Mouse (Mus musculus) liver, adult 2 months (tissue): ENCODE measurements at regions not wholly inside any gene's neighbourhood (a gene's known extent, or its start where the extent isn't known, plus 50 kb on each side); places are given as distances from the start of the nearest gene placed in this dataset.

Experiments used
- CTCF ChIP-seq: fragments of 200-500 bp; IDR thresholded peaks from 2 replicates; pipeline ENCODE4 v1.5.1; 2011; ENCODE audit warnings: low read depth, low read length, control low read depth
- POLR2A ChIP-seq: fragments of 200-500 bp; IDR thresholded peaks from 2 replicates; pipeline ENCODE4 v1.6.1; 2011; ENCODE audit warnings: low read length, control low read depth; ENCODE audit not compliant: insufficient read depth; ENCODE audit errors: extremely low read depth

DNA sequence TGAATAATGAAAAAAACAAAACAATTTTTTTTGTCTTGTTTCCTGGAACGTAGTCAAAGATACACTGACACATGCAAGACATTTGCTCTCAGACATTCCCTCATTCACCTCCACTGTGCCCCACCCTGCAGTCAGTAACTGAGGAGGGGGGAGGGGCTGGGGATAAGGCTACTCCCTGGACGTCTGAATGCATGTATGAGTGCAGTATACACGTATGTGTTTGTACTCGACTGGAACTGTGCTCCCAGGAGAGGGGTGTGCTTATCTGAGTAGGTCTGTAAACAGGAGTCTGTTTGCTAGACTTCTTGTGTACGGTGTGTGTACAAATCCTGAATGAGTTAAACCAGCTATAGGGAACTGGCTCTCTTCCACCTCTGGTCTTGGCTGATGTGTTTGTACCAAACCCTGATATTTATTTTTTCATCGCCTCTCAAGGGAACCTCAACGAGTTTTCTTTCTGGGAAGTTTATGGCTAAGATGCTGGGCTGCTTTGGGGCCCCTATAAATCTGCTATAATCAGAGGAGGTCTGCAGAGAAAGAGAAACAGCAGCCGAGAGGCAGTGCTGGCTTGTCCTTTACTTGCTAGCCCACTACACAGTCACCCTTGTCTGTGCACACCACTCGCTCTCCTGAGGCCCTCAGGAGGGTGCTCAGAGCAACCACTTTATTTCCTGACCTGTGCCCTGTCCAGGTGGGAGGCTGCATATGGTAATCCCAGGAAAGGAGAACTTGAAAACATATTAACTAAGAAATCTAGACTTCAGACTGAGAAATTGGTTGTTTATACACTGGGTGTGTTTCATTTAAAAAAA, 61.2 kb upstream of the Calcoco1 start:
- TF ChIP-seq POLR2A (no peak), CTCF (no peak)
